Mouse (Mus musculus) hindbrain, postnatal 0 days (tissue): ENCODE measurements around the gene Nsun7. TPM values are rescaled to one million over a fixed set of nuclear protein-coding genes. Genes with fewer than 3 reads are reported as not detected.
A peak's percentile ranks its signal among the peaks of the same experiment; 100 is the strongest.

ENCODE experiments used
- ATAC-seq: fragments of 200-750 bp; cut with Nextera tagmentation; 2 replicates; pipeline ENCODE4 v1.8.0; 2017; ENCODE audit warnings: mild to moderate bottlenecking, moderate TSS enrichment, moderate library complexity
- DNase-seq: peaks from one replicate; pipeline ENCODE4 v3.0.0-alpha.2; 2015; ENCODE audit warnings: low spot score
- H3K27ac ChIP-seq: fragments of 300-500 bp; sonication (generic); 2 replicates; pipeline ENCODE4 v1.5.1; 2014; ENCODE audit warnings: mild to moderate bottlenecking
- H3K27me3 ChIP-seq: fragments of 300-500 bp; sonication (generic); 2 replicates; pipeline ENCODE4 v1.6.1; 2014; ENCODE audit warnings: low read length, mixed read lengths; ENCODE audit not compliant: insufficient read depth
- H3K36me3 ChIP-seq: fragments of 300-500 bp; sonication (generic); 2 replicates; pipeline ENCODE4 v1.6.1; 2014; ENCODE audit warnings: low read length, mixed read lengths; ENCODE audit not compliant: insufficient read depth
- H3K4me1 ChIP-seq: fragments of 300-500 bp; sonication (generic); 2 replicates; pipeline ENCODE4 v1.6.1; 2014; ENCODE audit warnings: antibody characterized with exemption, low read length, mixed read lengths; ENCODE audit not compliant: insufficient read depth
- H3K4me2 ChIP-seq: fragments of 300-500 bp; sonication (generic); 2 replicates; pipeline ENCODE4 v1.6.1; 2014; ENCODE audit warnings: low read depth, mild to moderate bottlenecking, low read length, moderate library complexity, mixed read lengths
- H3K4me3 ChIP-seq: fragments of 300-500 bp; sonication (generic); 2 replicates; pipeline ENCODE4 v1.5.1; 2014; ENCODE audit warnings: low read length
- H3K9ac ChIP-seq: fragments of 300-500 bp; sonication (generic); replicated peaks from 2 replicates; pipeline ENCODE4 v1.6.1; 2014; ENCODE audit warnings: mild to moderate bottlenecking, low read length, moderate library complexity, mixed read lengths
- H3K9me3 ChIP-seq: fragments of 300-500 bp; sonication (generic); 2 replicates; pipeline ENCODE4 v1.6.1; 2016; ENCODE audit warnings: low read length, mixed read lengths
- CTCF ChIP-seq: IDR thresholded peaks from 2 replicates; pipeline ENCODE4 v1.5.1; 2016; ENCODE audit warnings: antibody characterized with exemption, control low read depth, low read depth
- WGBS: fragments of 180-500 bp; shearing (Covaris S2); extraction: QIAGEN DNeasy Blood & Tissue Kit; methylation state at CpG from one replicate; pipeline ENCODE4 v1.1.7; 2014; 5-methylcytosine and 5-hydroxymethylcytosine counted together
- polyA plus RNA-seq: library from polyadenylated mRNA; unstranded; fragments of >200 nt; fragmentation: Nextera tagmentation; extraction: Ambion mirVana; gene quantifications from 2 replicates; pipeline ENCODE4 v1.2.1, GENCODE M21; 2015
- total RNA-seq: library from RNA; depleted of rRNA; stranded (reverse); fragments of >200 nt; gene quantifications from 2 replicates; pipeline ENCODE4 v1.2.3, GENCODE M21; 2014; rRNA removed

The Nsun7 gene
- total and polyA plus RNA-seq, 2 experiments from 2014 or later, result 3.0 to 3.7 TPM

- DNase-seq (peak; percentile 77), ATAC-seq (0 out of 2 replicates have a peak, but pooled peaks have one; percentile 25)
- 21% methylated on average over 7 of the region's 7 CpGs for WGBS
- no peak overlapping the region for H3K9ac ChIP-seq
- H3K27me3 ChIP-seq, result no peaks in the 10 kb centered on the region
- no peak overlapping the region for H3K27ac ChIP-seq
- peaks cover 15% of the 10 kb centered on the region; the same call in 1 of the 2 replicates for H3K4me1 ChIP-seq
- no peaks in the 10 kb centered on the region for H3K9me3 ChIP-seq
- no peaks in the 10 kb centered on the region for H3K36me3 ChIP-seq
- peak overlapping the region; percentile 90; the same call in 1 of the 2 replicates for H3K4me2 ChIP-seq
- peak; percentile 76 for TF ChIP-seq CTCF
- no peak overlapping the region for H3K4me3 ChIP-seq
Measured at GRCm38 (mm10) chr5:66338583-66338982, 78.9 kb downstream of the Nsun7 start.

DNA sequence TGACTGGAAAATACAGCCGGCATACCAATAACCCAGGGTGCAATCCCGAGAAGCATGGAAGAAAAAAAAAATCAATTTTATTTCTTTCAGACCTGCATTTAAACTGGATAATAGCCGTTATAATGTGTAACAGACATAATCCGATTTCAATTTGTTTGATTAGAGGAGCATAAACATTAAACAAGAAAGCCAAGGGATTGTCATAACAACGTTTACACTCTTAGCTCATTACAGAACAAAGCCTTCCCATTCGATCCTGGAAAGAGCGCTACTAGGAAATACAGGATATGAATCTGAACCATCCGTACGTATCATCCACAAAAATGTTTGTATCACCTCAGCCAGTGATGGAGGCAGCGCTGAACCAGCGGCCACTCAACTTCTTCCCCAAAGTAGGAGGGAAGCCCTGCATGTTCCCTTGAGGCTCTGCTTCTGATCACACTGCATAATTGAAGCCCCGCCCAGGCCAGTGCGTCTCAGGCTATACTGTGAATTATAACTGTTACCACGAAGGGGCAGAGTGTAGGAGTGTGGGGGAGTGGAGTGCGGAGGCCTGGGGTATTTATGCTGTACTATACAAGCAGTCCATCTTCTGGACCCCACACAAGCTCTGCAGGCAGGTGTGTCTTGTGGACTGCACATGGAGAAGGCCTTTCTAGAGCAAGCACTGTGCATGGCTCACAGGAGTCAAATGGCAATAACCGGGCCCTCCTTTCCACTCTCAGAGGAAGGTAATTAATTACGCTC lies 80.8 kb downstream of the Nsun7 start:
- no peak for TF ChIP-seq CTCF
- DNase-seq (no peak), ATAC-seq (peak; percentile 46)
- Histone ChIP-seq H3K27me3 (no peaks in the 10 kb centered on the region), H3K4me3 (no peak overlapping the region), H3K4me1 (peaks cover 15% of the 10 kb centered on the region; the same call in 1 of the 2 replicates), H3K27ac (0 out of 2 replicates have a peak overlapping the region, but pooled peaks have one; percentile 22), H3K9me3 (no peaks in the 10 kb centered on the region), H3K9ac (no peak overlapping the region), H3K4me2 (no peak overlapping the region), H3K36me3 (no peaks in the 10 kb centered on the region)
- WGBS, result 50% methylated on average over 17 of the region's 17 CpGs

DNA sequence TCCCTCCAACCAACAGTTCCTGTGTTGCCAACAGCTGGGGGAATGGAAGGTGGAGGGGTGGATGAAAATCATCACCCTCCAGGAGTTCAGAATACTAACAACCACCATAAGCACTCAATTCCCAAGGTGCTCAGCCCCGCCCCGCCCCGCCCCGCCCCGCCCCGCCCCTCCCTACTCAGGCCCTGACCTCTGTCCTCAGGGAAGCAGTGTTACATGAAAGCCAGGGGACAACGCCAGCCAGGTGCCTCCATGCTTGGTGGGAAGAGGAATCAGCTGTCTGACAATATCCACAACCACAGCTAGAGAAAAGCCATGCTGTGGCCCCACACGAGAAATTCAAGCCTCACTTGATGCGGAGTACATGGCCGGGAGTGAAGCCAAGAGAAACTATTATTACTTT lies 82.2 kb downstream of the Nsun7 start:
- Histone ChIP-seq H3K4me1 (peaks cover 15% of the 10 kb centered on the region; the same call in 1 of the 2 replicates), H3K4me3 (no peak overlapping the region), H3K27me3 (no peaks in the 10 kb centered on the region), H3K9me3 (no peaks in the 10 kb centered on the region), H3K36me3 (no peaks in the 10 kb centered on the region), H3K9ac (no peak overlapping the region), H3K27ac (no peak overlapping the region), H3K4me2 (no peak overlapping the region)
- no peak for TF ChIP-seq CTCF
- ATAC-seq (no peak), DNase-seq (no peak)
- WGBS, result 56% methylated on average over 10 of the region's 10 CpGs

- ATAC-seq (no peak), DNase-seq (no peak)
- TF ChIP-seq CTCF, result no peak
- no peak overlapping the region for H3K4me3 ChIP-seq
- no peaks in the 10 kb centered on the region for H3K27me3 ChIP-seq
- 72% methylated on average over 9 of the region's 9 CpGs for WGBS
- no peak overlapping the region for H3K9ac ChIP-seq
- no peaks in the 10 kb centered on the region for H3K9me3 ChIP-seq
- H3K27ac ChIP-seq, result no peak overlapping the region
- H3K4me1 ChIP-seq, result peaks cover 14% of the 10 kb centered on the region; the same call in 1 of the 2 replicates
- H3K4me2 ChIP-seq, result no peak overlapping the region
- no peaks in the 10 kb centered on the region for H3K36me3 ChIP-seq
Measured at GRCm38 (mm10) chr5:66342285-66342684, 82.6 kb downstream of the Nsun7 start.

DNA sequence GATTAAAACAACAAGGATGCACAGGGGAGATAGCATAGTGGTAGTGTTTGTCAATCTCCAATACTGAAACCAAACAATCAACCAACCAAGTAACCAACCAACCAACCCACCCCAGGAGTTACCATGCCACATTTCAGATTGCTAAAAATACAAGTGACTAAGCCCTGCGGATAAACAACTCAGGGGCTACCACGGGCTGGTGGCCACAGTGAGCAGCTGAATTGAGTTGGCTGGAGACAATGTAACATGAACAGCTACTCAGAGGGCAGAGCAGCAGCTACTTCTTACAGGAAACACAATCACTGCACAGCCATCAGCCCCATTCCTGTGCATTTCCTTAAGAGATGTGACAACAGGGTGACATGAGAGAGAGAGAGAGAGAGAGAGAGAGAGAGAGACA lies 84.5 kb downstream of the Nsun7 start:
- no peak for DNase-seq
- no peaks in the 10 kb centered on the region for H3K4me1 ChIP-seq
- TF ChIP-seq CTCF, result no peak
- ATAC-seq, result no peak
- no peaks in the 10 kb centered on the region for H3K9me3 ChIP-seq
- no peak overlapping the region for H3K27ac ChIP-seq
- no peaks in the 10 kb centered on the region for H3K36me3 ChIP-seq
- H3K4me3 ChIP-seq, result no peak overlapping the region
- no peaks in the 10 kb centered on the region for H3K27me3 ChIP-seq
- H3K4me2 ChIP-seq, result no peak overlapping the region
- no peak overlapping the region for H3K9ac ChIP-seq
- 59% methylated on average over 2 of the region's 2 CpGs for WGBS

GRCm38 (mm10) chr5:66345140-66345539 lies 85.4 kb downstream of the Nsun7 start:
- Histone ChIP-seq H3K4me1 (no peaks in the 10 kb centered on the region), H3K9me3 (no peaks in the 10 kb centered on the region), H3K36me3 (no peaks in the 10 kb centered on the region), H3K9ac (no peak overlapping the region), H3K4me2 (no peak overlapping the region), H3K27me3 (no peaks in the 10 kb centered on the region), H3K27ac (no peak overlapping the region), H3K4me3 (no peak overlapping the region)
- ATAC-seq (no peak), DNase-seq (no peak)
- WGBS, result 67% methylated on average over 3 of the region's 3 CpGs
- TF ChIP-seq CTCF, result no peak

GRCm38 (mm10) chr5:66346756-66347155 lies 87.1 kb downstream of the Nsun7 start:
- WGBS, result 84% methylated on average over 6 of the region's 6 CpGs
- TF ChIP-seq CTCF, result no peak
- H3K9ac ChIP-seq, result no peak overlapping the region
- H3K4me3 ChIP-seq, result no peak overlapping the region
- no peaks in the 10 kb centered on the region for H3K27me3 ChIP-seq
- no peaks in the 10 kb centered on the region for H3K9me3 ChIP-seq
- ATAC-seq (no peak), DNase-seq (no peak)
- H3K4me2 ChIP-seq, result no peak overlapping the region
- no peak overlapping the region for H3K27ac ChIP-seq
- H3K36me3 ChIP-seq, result no peaks in the 10 kb centered on the region
- no peaks in the 10 kb centered on the region for H3K4me1 ChIP-seq

Other genes with a start within 250 kb of the Nsun7 start
- 2.5 and 2.6 TPM in 2 replicates for gene Rbm47, start 86.8 kb upstream of the Nsun7 start, total RNA-seq
- 5.0 and 6.0 TPM in 2 replicates for gene Rbm47, start 86.8 kb upstream of the Nsun7 start, polyA plus RNA-seq